Mouse (Mus musculus) left cerebral cortex, adult 2 months (tissue): ENCODE data around the gene Dazl. TPM values are rescaled to one million over a fixed set of nuclear protein-coding genes. Genes with fewer than 3 reads are reported as not detected.

Experiments used
- DNase-seq, 2 experiments: peaks; one replicate each; pipeline ENCODE4 v3.0.0; 2021 to 2022; ENCODE audit warnings: low spot score in 2 of 2, mixed read lengths in 1 of 2; ENCODE audit errors: extremely low spot score in 1 of 2
- H3K27ac ChIP-seq: fragments of 200-600 bp; 2 replicates; pipeline ENCODE4 v1.8.1; 2022
- H3K4me3 ChIP-seq: fragments of 200-600 bp; 2 replicates; pipeline ENCODE4 v1.8.1; 2022
- CTCF ChIP-seq: fragments of 200-600 bp; IDR thresholded peaks from 2 replicates; pipeline ENCODE4 v1.8.1; 2022; ENCODE audit warnings: antibody characterized with exemption, mild to moderate bottlenecking, moderate library complexity
- intact Hi-C: fragments of 180-260 bp; cut with DNase I; formaldehyde crosslinking; loops from one replicate; pipeline ENCODE4 v1.15.1; 2025
- long read RNA-seq, 2 experiments: library from polyadenylated mRNA; stranded (forward); transcript quantifications; one replicate each; pipeline ENCODE4 v2.0.0; 2021; ENCODE audit warnings: borderline mapping rate in 2 of 2
- total RNA-seq, 2 experiments: library from RNA; stranded (reverse); gene quantifications; 2 replicates each; pipeline ENCODE4 v1.2.3; 2021

Dazl gene
- total RNA-seq: 1 to 10 TPM; 2.8 to 4.1 TPM
- long read RNA-seq, experiment 1, partial matches to known transcripts: 0 of 3 reads
- long read RNA-seq, experiment 1, other reads (novel, unspliced or antisense): 0 of 3 reads
- long read RNA-seq, experiment 2, partial matches to known transcripts: 0 of 1 reads
- long read RNA-seq, experiment 2, other reads (novel, unspliced or antisense): 1 of 1 reads

DNA sequence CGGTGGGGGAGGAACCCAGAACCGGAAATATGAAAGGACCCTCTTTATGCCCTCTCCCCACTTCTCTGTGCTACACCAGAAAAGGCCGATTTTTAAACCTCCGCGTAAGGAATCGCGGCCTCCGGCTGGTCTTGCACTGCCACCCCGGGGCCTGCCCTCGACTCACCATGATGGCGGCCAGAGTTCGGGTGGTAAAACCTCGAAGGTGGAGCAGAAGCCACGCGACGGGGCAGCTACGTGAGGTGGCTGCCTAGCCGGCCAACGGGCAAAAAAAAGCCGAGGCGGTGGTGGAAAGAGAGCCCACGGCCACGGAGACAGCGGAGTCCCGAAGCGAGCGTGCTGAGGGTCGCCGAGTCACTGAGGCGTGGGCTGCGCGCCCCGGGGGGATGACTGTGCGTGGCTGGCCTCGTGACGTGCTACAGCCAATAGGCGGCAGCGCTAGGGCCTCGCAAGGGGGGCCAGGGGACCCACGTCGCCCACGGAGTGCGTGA lies at the start of gene Dazl:
TSS of gene Dazl (minus strand) at position 396 of the 491 bp plus-strand sequence.
- peak in 1 of 2 experiments; percentile 16 for DNase-seq
- peak within 1 kb of the TSS; percentile 61 for H3K4me3 ChIP-seq
- no peak for TF ChIP-seq CTCF
- H3K27ac ChIP-seq: peak within 1 kb of the TSS; percentile 66
- intact Hi-C loops: loop anchor here (2.0 to 10.0 kb wide), 4 partner anchors 116 to 682 kb away; partner anchors contain the start of gene Plcl2

DNA sequence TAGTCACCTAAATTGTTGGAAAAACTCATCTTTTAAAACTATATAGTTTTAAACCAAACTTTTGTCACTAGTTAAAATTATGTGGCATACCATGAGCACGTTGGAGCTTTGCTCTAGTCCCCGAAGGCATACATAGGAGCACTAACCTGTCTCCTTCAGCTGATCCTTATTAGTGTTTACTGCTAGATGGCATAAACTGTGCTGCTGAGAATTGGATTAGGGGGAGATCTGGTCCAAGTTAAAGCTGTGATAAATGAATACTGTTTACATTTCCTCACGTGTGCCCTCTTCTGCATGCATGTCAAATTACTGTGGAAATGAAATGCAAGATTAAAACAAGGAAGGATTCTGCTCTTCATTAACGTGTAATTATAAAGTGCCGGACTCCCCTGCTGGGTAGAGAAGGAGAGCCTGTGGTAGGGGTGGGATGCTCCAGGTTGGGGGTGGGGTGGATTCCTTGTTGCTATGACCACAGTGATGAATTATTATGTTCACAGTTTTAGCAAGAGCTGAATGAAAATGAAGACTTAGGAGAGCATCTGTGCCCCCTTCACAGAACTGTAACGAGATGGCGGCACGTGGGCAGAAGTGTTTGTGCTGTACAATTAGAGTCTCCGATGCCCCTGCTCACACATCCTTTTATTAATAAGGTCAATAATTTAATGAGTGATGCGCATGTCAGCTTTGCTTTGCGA lies 48.6 kb upstream of the Dazl start:
- no peak overlapping the region for H3K4me3 ChIP-seq
- intact Hi-C loops: no loop called here
- H3K27ac ChIP-seq: no peak overlapping the region
- no peak for TF ChIP-seq CTCF
- no peak for DNase-seq

DNA sequence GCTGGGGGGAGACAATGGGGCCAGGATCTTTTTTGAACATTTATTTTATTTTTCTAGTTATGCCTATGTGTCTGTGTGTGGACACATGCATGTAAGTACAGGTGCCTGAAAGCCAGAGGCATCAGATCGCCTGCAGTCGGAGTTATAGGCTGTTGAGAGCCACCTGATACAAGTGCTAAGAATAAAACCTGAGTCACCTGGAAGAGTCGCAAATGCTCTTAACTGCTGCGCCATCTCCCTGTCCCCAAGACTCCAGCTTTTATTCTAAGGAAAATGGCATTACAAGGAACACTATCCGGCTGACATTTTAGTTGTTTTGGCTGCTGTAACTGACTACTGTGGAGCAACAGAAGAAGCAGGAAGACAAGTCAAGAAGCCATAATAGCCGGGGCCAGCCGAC lies 45.5 kb upstream of the Dazl start:
- Histone ChIP-seq H3K27ac (no peak overlapping the region), H3K4me3 (no peak overlapping the region)
- no peak for DNase-seq
- TF ChIP-seq CTCF: no peak
- intact Hi-C loops: no loop called here

DNA sequence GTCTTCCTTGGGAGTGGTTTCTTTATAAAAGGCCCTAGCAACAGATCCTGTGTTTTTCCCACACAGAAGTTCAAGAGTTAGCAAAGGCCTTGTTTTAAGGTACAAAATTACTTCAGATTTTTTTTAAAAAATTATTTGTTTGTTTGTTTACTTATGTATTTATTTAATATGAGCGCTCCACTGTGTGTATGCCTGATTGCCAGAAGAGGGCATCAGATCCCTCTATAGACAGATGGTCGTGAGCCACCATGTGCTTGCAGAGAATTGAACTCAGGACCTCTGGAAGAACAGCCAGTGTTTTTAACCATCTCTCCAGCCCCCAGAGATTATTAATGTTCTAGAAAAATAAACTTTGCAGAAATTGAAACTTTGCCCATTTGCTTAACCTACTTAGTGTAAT lies 42.3 kb upstream of the Dazl start:
- Histone ChIP-seq H3K27ac (no peak overlapping the region), H3K4me3 (no peak overlapping the region)
- intact Hi-C loops: no loop called here
- DNase-seq: no peak
- peak; percentile 32 for TF ChIP-seq CTCF

DNA sequence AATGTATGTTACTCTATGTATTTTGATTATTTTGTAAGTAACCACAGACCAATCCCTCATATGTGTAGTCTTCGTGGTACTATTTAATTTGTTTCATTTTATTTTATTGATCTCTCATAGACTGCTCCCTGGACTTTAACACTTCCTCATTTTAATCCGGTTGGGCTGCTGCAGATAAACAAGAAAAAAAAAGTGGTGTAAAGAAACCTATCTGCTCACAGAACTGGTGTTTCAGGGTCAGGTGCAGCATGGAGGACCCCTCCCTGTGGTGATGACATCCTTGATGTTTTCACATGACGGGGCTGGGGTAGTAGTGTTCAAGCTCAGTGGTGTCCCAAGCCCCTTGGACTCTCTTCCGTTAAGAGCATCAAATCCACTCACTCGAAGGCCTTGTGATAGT lies 41.3 kb upstream of the Dazl start:
- TF ChIP-seq CTCF: no peak
- intact Hi-C loops: no loop called here
- H3K4me3 ChIP-seq: no peak overlapping the region
- no peak for DNase-seq
- no peak overlapping the region for H3K27ac ChIP-seq

DNA sequence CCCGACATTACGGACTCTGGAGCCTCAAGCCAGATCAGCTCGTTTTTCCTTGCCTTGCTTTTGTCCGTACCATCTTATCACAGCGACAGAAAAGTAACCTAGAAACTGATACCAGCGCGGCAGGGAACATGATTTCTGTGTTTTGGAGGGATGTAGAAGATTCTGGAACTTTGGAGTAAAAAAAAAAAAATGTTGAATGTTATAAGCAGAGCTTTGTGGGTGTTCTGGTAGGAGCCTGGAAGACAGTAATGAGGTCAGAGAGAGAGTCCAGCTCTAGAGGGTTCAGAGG lies 38.5 kb upstream of the Dazl start:
- no peak for DNase-seq
- intact Hi-C loops: no loop called here
- no peak for TF ChIP-seq CTCF
- H3K27ac ChIP-seq: no peak overlapping the region
- no peak overlapping the region for H3K4me3 ChIP-seq

DNA sequence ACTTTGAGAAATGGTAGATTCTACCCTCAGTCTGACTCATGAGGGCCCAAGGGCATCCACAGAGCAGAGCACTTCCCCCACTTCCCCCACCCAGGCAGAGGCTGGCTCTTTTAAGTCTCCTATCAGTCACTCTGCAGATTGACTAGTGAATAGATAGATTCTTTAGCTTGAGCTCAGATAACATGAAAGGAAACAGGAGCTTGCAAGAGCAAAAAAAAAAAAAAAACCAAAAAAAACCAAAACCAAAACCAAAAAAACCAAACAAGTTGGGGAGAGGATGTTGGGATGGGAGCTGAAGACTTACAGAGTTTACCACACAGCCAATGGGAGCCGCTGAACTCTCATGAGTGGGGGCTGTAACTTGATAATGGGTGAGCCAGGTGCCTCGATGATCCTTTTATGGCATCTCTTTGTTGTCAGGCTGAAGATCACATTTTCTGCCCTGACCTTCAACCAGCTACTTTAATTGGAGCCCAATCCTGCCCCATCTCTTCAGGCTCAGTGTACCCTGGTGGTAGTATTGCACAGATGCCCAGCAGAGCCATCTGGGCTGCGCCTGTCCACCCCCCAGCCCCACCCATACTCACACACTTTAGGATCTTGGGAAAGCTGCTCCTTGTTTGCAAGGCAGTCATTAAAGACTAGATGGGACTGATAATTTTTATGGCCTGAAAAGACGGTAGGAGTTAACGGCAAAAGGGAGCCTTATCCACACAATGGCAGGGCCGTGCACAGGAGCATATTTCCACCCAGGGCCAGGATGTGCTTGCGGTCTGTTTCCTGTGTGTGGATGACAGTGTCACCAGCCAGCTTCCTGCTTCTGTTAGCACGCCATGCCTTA lies 38.0 kb upstream of the Dazl start:
- TF ChIP-seq CTCF: no peak
- no peak overlapping the region for H3K4me3 ChIP-seq
- no peak for DNase-seq
- no peak overlapping the region for H3K27ac ChIP-seq
- intact Hi-C loops: no loop called here

DNA sequence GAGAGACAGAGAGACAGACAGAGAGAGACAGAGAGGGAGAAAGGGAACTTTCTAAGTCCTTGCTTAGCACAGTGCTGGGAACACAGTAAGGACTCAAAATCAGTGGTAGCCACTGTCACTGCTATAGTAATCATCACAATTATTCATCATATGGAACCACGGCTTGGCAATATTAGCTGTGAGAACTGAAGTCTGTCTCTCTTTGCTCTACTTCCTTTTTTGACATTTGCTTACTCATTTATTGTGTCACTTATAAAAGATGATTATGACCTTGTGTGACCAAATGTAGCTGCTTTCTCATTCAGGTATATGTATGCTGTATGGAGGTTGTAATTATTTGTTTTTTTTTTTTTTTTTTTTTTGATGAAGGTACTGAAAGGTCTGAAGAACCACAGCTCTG lies 36.8 kb upstream of the Dazl start:
- DNase-seq: no peak
- TF ChIP-seq CTCF: no peak
- H3K4me3 ChIP-seq: no peak overlapping the region
- intact Hi-C loops: no loop called here
- H3K27ac ChIP-seq: no peak overlapping the region

DNA sequence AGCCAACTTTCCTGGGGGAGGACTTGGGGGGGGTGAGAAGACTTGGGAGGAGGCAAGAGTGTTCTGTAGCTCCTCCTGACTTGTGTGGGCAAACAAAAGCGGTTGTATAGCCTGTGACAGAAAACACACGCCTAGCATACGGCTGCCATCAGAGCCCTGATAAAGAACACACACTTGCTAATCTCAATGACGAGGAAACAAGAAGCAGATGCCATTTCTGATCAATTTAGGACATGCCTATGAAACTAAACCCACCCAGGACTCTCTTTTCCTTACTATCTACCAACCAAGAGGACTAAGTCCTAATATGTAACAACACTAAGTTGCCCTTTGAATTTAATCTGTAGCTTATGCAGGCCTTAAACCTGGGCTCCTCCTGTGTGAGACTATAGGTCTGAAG lies 31.2 kb upstream of the Dazl start:
- intact Hi-C loops: no loop called here
- no peak for DNase-seq
- no peak for TF ChIP-seq CTCF
- H3K27ac ChIP-seq: no peak overlapping the region
- no peak overlapping the region for H3K4me3 ChIP-seq

DNA sequence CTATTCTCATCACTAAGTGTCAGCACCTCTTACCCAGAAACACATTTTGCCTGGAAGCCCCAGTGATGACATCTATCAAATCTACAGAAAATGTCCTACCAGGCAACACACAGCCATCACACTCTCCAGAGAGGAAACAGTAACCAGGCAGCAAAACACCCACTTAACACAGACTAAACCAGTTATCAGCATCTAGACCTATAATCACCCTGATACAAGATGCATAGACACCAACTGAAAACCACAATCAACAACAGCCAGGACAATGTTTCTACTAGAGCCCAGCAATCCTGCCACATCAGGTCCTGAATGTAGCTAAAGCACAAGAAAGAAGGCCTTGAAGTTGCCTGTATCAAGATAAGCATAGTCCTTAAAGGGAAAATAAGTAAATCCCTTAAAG lies 25.4 kb upstream of the Dazl start:
- intact Hi-C loops: no loop called here
- H3K27ac ChIP-seq: no peak overlapping the region
- no peak for TF ChIP-seq CTCF
- DNase-seq: no peak
- no peak overlapping the region for H3K4me3 ChIP-seq

DNA sequence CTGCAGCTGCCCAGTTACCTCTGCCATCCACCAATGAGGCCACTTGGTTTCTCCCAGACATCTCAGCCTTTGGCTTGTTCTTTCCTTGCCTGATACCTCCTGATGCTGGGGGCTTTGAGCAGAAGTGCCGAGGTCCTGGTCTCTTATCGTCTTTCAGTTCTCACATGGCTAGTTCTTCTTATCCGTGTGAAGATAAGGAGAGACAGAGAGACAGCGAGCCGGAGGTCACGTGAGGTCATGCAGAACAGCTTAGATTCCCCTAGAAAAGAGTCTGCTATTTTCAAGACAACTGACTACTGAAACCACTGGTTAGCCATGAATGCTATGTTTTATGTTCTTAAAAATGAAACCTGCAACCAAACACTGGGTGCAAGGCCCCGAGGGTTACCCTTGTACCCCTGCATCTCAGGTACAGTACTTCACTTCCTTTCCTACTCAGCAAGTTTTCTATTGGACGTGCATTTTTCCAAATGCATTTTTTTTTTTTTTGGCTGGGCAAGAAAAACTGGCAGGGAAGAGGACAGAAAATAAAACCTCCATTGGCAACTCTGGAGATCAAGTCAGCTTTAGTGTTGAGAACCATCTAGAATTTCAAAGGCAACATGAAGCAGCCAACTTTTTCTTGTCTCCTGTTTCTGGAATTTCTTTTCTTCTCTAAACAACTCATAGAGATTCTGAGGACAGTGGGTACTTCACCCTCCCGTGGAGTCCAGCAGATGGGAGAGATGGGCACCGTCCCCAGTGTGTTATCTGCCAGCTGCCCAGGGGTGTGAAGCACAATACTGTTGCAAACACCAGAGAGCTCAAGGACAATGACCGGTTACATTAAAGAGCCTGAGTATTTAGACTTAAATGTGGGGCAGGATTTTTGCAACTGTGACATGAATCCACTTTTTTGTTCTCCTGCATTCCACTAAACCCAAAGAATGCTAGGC lies 23.0 kb upstream of the Dazl start:
- Histone ChIP-seq H3K27ac (no peak overlapping the region), H3K4me3 (no peak overlapping the region)
- TF ChIP-seq CTCF: no peak
- DNase-seq: no peak
- intact Hi-C loops: no loop called here
